Mouse (Mus musculus) forebrain, embryonic 10.5 days (tissue): ENCODE measurements at regions not wholly inside any gene's neighbourhood (a gene's known extent, or its start where the extent isn't known, plus 50 kb on each side); places are given as distances from the start of the nearest gene placed in this dataset.

Experiments used
- DNase-seq: peaks from one replicate; pipeline ENCODE4 v3.0.0-alpha.2; 2017; ENCODE audit warnings: low spot score; ENCODE audit errors: extremely low spot score
- H3K27ac ChIP-seq: fragments of 300-500 bp; sonication (generic); 2 replicates; pipeline ENCODE4 v1.5.1; 2016; ENCODE audit warnings: mild to moderate bottlenecking
- H3K27me3 ChIP-seq: fragments of 300-500 bp; sonication (generic); 2 replicates; pipeline ENCODE4 v1.6.1; 2016; ENCODE audit warnings: mild to moderate bottlenecking; ENCODE audit not compliant: poor library complexity, severe bottlenecking
- H3K36me3 ChIP-seq: fragments of 300-500 bp; sonication (generic); replicated peaks from 2 replicates; pipeline ENCODE4 v1.6.1; 2016; ENCODE audit warnings: mild to moderate bottlenecking, moderate library complexity
- H3K4me1 ChIP-seq: fragments of 300-500 bp; sonication (generic); 2 replicates; pipeline ENCODE4 v1.6.1; 2016
- H3K4me3 ChIP-seq: fragments of 300-500 bp; sonication (generic); 2 replicates; pipeline ENCODE4 v1.5.1; 2016; ENCODE audit warnings: mild to moderate bottlenecking, moderate library complexity
- H3K9me3 ChIP-seq: fragments of 300-500 bp; sonication (generic); 2 replicates; pipeline ENCODE4 v1.6.1; 2016; ENCODE audit warnings: mild to moderate bottlenecking, moderate library complexity
- WGBS: fragments of 180-500 bp; shearing (Covaris S2); methylation state at CpG from one replicate; pipeline ENCODE4 v1.1.7; 2016; 5-methylcytosine and 5-hydroxymethylcytosine counted together

DNA sequence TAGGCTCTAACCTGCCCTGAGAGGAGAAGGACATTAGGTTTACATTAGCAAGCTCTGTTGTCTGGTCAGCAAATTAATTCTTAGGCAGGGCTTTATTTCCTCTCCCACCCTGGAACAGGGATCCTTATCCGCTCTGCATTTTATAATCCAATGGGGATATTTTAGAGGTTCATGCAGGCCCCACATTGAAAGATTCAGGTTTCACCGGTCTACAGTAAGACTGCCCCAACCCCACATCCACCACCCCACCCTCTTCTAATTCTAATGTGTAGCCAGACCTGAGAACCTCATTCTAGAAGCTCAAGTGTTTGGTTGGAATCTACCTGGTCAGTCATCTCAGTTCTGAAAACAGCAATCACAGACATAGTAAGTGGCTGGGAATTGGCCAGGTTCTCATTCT is 86.9 kb upstream of the Gdnf start:
- Histone ChIP-seq H3K27ac (no peak overlapping the region), H3K27me3 (no peaks in the 10 kb centered on the region), H3K36me3 (no peaks in the 10 kb centered on the region), H3K4me1 (peaks cover 24% of the 10 kb centered on the region), H3K9me3 (no peaks in the 10 kb centered on the region), H3K4me3 (no peak overlapping the region)
- no peak for DNase-seq
- WGBS: 77% methylated on average over 2 of the region's 2 CpGs

DNA sequence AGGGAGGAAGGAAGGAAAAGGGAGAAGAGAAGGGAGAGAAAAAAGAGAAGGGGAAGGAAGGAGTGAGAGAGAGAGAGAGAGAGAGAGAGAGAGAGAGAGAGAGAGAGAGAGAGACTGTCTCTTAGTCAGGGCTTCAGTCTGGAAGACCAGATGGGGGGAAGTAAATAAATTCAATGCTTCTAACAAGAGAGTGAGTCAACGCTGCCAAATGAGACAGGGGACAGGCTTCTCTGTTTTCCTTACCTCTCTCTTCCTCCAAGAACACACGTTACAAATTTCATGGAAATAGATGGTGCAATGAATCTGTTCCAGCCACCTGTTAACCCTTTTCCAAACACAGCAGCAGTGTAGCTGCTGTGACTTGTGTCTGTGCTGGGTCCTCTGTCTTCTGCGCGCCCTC is 85.1 kb upstream of the Gdnf start:
- Histone ChIP-seq H3K36me3 (no peaks in the 10 kb centered on the region), H3K27me3 (no peaks in the 10 kb centered on the region), H3K9me3 (no peaks in the 10 kb centered on the region), H3K4me1 (peaks cover 24% of the 10 kb centered on the region), H3K27ac (no peak overlapping the region), H3K4me3 (no peak overlapping the region)
- 78% methylated on average over 4 of the region's 4 CpGs for WGBS
- no peak for DNase-seq

DNA sequence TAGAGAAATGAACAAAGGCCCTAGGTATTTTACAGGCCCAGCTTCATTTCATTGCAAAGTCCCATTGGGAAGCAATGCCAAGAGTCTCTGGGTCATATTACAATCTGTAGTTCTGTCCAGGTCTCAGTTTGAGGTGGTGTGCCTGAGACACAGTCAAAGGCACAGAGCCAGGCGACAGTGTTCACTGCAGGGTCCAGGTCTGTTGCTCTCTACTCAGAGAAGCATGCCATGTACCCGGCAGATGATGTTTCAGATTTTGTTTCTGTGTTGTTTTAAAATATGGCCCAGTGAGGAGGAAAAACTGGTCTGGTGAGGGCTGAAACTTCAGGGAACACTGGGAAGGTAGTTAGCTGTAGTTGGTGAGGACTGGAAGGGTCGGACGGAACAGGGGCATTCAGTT is 63.1 kb upstream of the Gdnf start:
- Histone ChIP-seq H3K27me3 (no peaks in the 10 kb centered on the region), H3K4me1 (no peaks in the 10 kb centered on the region), H3K36me3 (no peaks in the 10 kb centered on the region), H3K9me3 (no peaks in the 10 kb centered on the region), H3K4me3 (no peak overlapping the region), H3K27ac (no peak overlapping the region)
- WGBS: 93% methylated on average over 4 of the region's 4 CpGs
- no peak for DNase-seq

DNA sequence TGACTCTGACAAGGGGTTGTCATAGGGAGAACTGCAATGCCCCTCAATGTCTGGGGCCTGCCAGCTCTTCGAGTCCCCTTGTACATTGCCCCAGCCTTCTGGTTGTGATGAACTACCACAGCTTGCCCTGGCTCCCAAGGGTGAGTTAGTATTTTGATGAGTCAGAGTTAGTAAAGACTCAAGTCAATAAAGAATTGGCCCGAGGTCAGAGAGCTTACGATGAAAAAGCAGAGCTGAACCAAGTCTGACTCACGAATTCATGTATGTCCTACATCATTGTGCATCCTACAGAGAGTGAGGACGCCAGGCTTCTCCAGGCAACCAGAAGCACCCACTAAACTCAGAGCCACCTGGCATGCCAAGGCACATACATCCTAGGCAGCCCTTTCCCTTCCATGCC is 60.2 kb upstream of the Gdnf start:
- no peaks in the 10 kb centered on the region for H3K4me1 ChIP-seq
- 89% methylated on average over 5 of the region's 5 CpGs for WGBS
- no peak for DNase-seq
- H3K9me3 ChIP-seq: no peaks in the 10 kb centered on the region
- no peak overlapping the region for H3K4me3 ChIP-seq
- no peaks in the 10 kb centered on the region for H3K27me3 ChIP-seq
- H3K36me3 ChIP-seq: no peaks in the 10 kb centered on the region
- H3K27ac ChIP-seq: no peak overlapping the region
